ENCODE assay signal across 10 mouse cellular contexts in genomic region chr10:59825137-59825812, GRCm38 (mm10). TPM values are rescaled to one million over a fixed set of nuclear protein-coding genes. Genes with fewer than 3 reads are reported as not detected.
A peak's percentile ranks its signal among the peaks of the same experiment; 100 is the strongest.
DNase-seq lines count a peak whose midpoint lies in the region; ATAC-seq and TF ChIP-seq lines count a peak whose summit lies in the region.
"Had no signal": no experiment of that assay in that cellular context is flagged by ENCODE, and none has a peak within 500 bp of the region (broad histone marks: within the 10 kb centered on the region; RNA-seq: fewer than 3 reads in every experiment).

No protein-coding gene starts in this region.

- WGBS in embryonic facial prominence, embryonic 15.5 days: 60% methylated on average over 16 of the region's 16 CpGs
- WGBS in olfactory bulb, adult 2 months: 49% methylated on average over 16 of the region's 16 CpGs
- 81% methylated on average over 16 of the region's 16 CpGs for WGBS in hindbrain, embryonic 16.5 days

- H3K4me3 ChIP-seq in megakaryocyte, embryonic 14.5 days (replicated peaks): peak overlapping the region; percentile 79
- no peak overlapping the region for H3K4me3 ChIP-seq in embryonic facial prominence, embryonic 15.5 days (replicated peaks)
- H3K4me3 ChIP-seq in olfactory bulb, adult 2 months (ENCODE audit: insufficient read depth, low read depth, low read length): no peak overlapping the region
- no peak overlapping the region for H3K4me3 ChIP-seq in hindbrain, embryonic 16.5 days (ENCODE audit: low read length)
- H3K4me3 ChIP-seq: erythroblast, embryonic 14.5 days; left cerebral cortex, adult 2 months had no signal

- peak overlapping the region; percentile 1; the same call in 1 of the 2 replicates for H3K27ac ChIP-seq in embryonic facial prominence, embryonic 15.5 days (replicated peaks)
- H3K27ac ChIP-seq in olfactory bulb, adult 2 months (ENCODE audit: insufficient read depth, low read depth, low read length): peak overlapping the region; percentile 48; the same call in 1 of the 2 replicates
- H3K27ac ChIP-seq in hindbrain, embryonic 16.5 days (ENCODE audit: low read depth, low read length): no peak overlapping the region

- peaks cover 93% of the 10 kb centered on the region for H3K36me3 ChIP-seq in megakaryocyte, embryonic 14.5 days (replicated peaks; ENCODE audit: low read length)
- peaks cover 30% of the 10 kb centered on the region for H3K36me3 ChIP-seq in embryonic facial prominence, embryonic 15.5 days
- peaks cover 20% of the 10 kb centered on the region for H3K36me3 ChIP-seq in hindbrain, embryonic 16.5 days (ENCODE audit: control insufficient read depth, insufficient read depth, low read length)

- no peak overlapping the region for H3K4me2 ChIP-seq in embryonic facial prominence, embryonic 15.5 days (replicated peaks)
- H3K4me2 ChIP-seq in hindbrain, embryonic 16.5 days (ENCODE audit: low read length): no peak overlapping the region

- H3K9ac ChIP-seq in embryonic facial prominence, embryonic 15.5 days: no peak overlapping the region
- H3K9ac ChIP-seq in hindbrain, embryonic 16.5 days (ENCODE audit: low read depth, low read length): no peak overlapping the region

- peaks cover 7% of the 10 kb centered on the region; the same call in 1 of the 2 replicates for H3K9me3 ChIP-seq in megakaryocyte, embryonic 14.5 days
- H3K9me3 ChIP-seq in embryonic facial prominence, embryonic 15.5 days (replicated peaks): no peaks in the 10 kb centered on the region
- no peaks in the 10 kb centered on the region; the same call in 1 of the 2 replicates for H3K9me3 ChIP-seq in hindbrain, embryonic 16.5 days (ENCODE audit: control insufficient read depth, low read length)

- peaks cover 98% of the 10 kb centered on the region for H3K4me1 ChIP-seq in megakaryocyte, embryonic 14.5 days
- H3K4me1 ChIP-seq in embryonic facial prominence, embryonic 15.5 days: peaks cover 3% of the 10 kb centered on the region; the same call in 1 of the 2 replicates
- H3K4me1 ChIP-seq in olfactory bulb, adult 2 months (ENCODE audit: control insufficient read depth, insufficient read depth, low read length): peaks cover 14% of the 10 kb centered on the region
- no peaks in the 10 kb centered on the region for H3K4me1 ChIP-seq in hindbrain, embryonic 16.5 days (ENCODE audit: control insufficient read depth, insufficient read depth, low read depth, low read length)

- H3K27me3 ChIP-seq in megakaryocyte, embryonic 14.5 days (replicated peaks): no peaks in the 10 kb centered on the region
- H3K27me3 ChIP-seq in embryonic facial prominence, embryonic 15.5 days: no peaks in the 10 kb centered on the region
- H3K27me3 ChIP-seq in hindbrain, embryonic 16.5 days (replicated peaks; ENCODE audit: control insufficient read depth, insufficient read depth, low read length): no peaks in the 10 kb centered on the region

- no peak for ATAC-seq in megakaryocyte, adult 5-6 weeks (ENCODE audit: poor library complexity, severe bottlenecking)
- no peak for ATAC-seq in embryonic facial prominence, embryonic 15.5 days (ENCODE audit: insufficient number of reproducible peaks, low FRiP score, low TSS enrichment, low read depth)
- no peak for ATAC-seq in cerebellum, adult (ENCODE audit: insufficient number of reproducible peaks, low FRiP score, low TSS enrichment)
- no peak for ATAC-seq in hindbrain, embryonic 16.5 days

- no peak for TF ChIP-seq POLR2A in olfactory bulb, adult 2 months (IDR thresholded peaks at IDR 0.05; ENCODE audit: insufficient read depth, low read depth, low read length)

- DNase-seq in gastrocnemius, adult 18-20 months (ENCODE audit: low spot score): peak; percentile 24
- no peak for DNase-seq in gastrocnemius, postnatal 4 days (ENCODE audit: low spot score in 2 of 2)

- TF ChIP-seq CTCF in olfactory bulb, adult 2 months (IDR thresholded peaks at IDR 0.05; ENCODE audit: insufficient read depth, low read depth, low read length): no peak

RNA-seq across cellular contexts. Expression of gene Dnajb12, which starts 54.1 kb away (rescaled TPM):
- 10 to 100 TPM; 73.4 to 80.1 TPM for total RNA-seq in gastrocnemius, adult 18-20 months (2021)
- 10 to 100 TPM; 45.0 to 51.3 TPM for total RNA-seq in gastrocnemius, postnatal 4 days (2021)
- polyA plus RNA-seq in megakaryocyte, embryonic 14.5 days (2012; ENCODE audit: insufficient read depth, low replicate concordance): 68.2 and 87.1 TPM in 2 replicates
- total RNA-seq in megakaryocyte, adult 5-6 weeks (2015): 21.9 and 26.0 TPM in 2 replicates
- 17.3 and 18.5 TPM in 2 replicates for total RNA-seq in megakaryocyte, adult 5-6 weeks (2017)
- 24.1 and 24.8 TPM in 2 replicates for polyA plus RNA-seq in embryonic facial prominence, embryonic 15.5 days (2015; fragmentation: Nextera tagmentation; extraction: Ambion mirVana)
- not detected in 2 replicates for polyA plus RNA-seq in olfactory bulb, adult 2 months (2012; ENCODE audit: insufficient read depth, insufficient read length, low replicate concordance, missing spikeins)
- 20.6 and 23.7 TPM in 2 replicates for polyA plus RNA-seq in hindbrain, embryonic 16.5 days (2015; fragmentation: Nextera tagmentation; extraction: Ambion mirVana)
